Mouse (Mus musculus) embryonic facial prominence, embryonic 14.5 days (tissue): ENCODE results near the gene Snai3. TPM values are rescaled to one million over a fixed set of nuclear protein-coding genes. Genes with fewer than 3 reads are reported as not detected.

Source experiments
- ATAC-seq: fragments of 200-750 bp; cut with Nextera tagmentation; 2 replicates; pipeline ENCODE4 v1.8.0; 2017; ENCODE audit warnings: low read depth, moderate number of reproducible peaks, moderate TSS enrichment
- DNase-seq: peaks from one replicate; pipeline ENCODE4 v3.0.0-alpha.2; 2015; ENCODE audit warnings: low spot score
- H3K27ac ChIP-seq: fragments of 300-500 bp; sonication (generic); replicated peaks from 2 replicates; pipeline ENCODE4 v1.5.1; 2014; ENCODE audit warnings: low read depth, mild to moderate bottlenecking, low read length, moderate library complexity
- H3K27me3 ChIP-seq: fragments of 300-500 bp; sonication (generic); replicated peaks from 2 replicates; pipeline ENCODE4 v1.6.1; 2014; ENCODE audit warnings: low read length; ENCODE audit not compliant: control insufficient read depth, insufficient read depth
- H3K36me3 ChIP-seq: fragments of 300-500 bp; sonication (generic); 2 replicates; pipeline ENCODE4 v1.6.1; 2014; ENCODE audit warnings: low read length, mixed read lengths; ENCODE audit not compliant: control insufficient read depth, insufficient read depth
- H3K4me1 ChIP-seq: fragments of 300-500 bp; sonication (generic); 2 replicates; pipeline ENCODE4 v1.6.1; 2014; ENCODE audit warnings: antibody characterized with exemption, low read length; ENCODE audit not compliant: control insufficient read depth, insufficient read depth
- H3K4me2 ChIP-seq: fragments of 300-500 bp; sonication (generic); 2 replicates; pipeline ENCODE4 v1.6.1; 2014; ENCODE audit warnings: low read depth, mild to moderate bottlenecking, low read length, moderate library complexity, mixed read lengths
- H3K4me3 ChIP-seq: fragments of 300-500 bp; sonication (generic); 2 replicates; pipeline ENCODE4 v1.5.1; 2014; ENCODE audit warnings: low read depth, mild to moderate bottlenecking, low read length
- H3K9ac ChIP-seq: fragments of 300-500 bp; sonication (generic); 2 replicates; pipeline ENCODE4 v1.6.1; 2014; ENCODE audit warnings: low read depth, mild to moderate bottlenecking, low read length, moderate library complexity, mixed read lengths
- H3K9me3 ChIP-seq: fragments of 300-500 bp; sonication (generic); 2 replicates; pipeline ENCODE4 v1.6.1; 2016; ENCODE audit warnings: low read length; ENCODE audit not compliant: control insufficient read depth
- WGBS: fragments of 180-500 bp; shearing (Covaris S2); extraction: QIAGEN DNeasy Blood & Tissue Kit; methylation state at CpG from one replicate; pipeline ENCODE4 v1.1.7; 2014; 5-methylcytosine and 5-hydroxymethylcytosine counted together
- polyA plus RNA-seq: library from polyadenylated mRNA; unstranded; fragments of >200 nt; fragmentation: Nextera tagmentation; extraction: Ambion mirVana; gene quantifications from 2 replicates; pipeline ENCODE4 v1.2.1, GENCODE M21; 2014

Snai3 gene
- polyA plus RNA-seq, 1 experiment from 2014 or later, result 4.2 TPM

- no peaks in the 10 kb centered on the region for H3K9me3 ChIP-seq
- peak within 1 kb of the TSS; percentile 81 for H3K27ac ChIP-seq
- H3K36me3 ChIP-seq, result peaks cover 40% of the 10 kb centered on the region
- peak within 1 kb of the TSS; percentile 80 for H3K4me2 ChIP-seq
- no peaks in the 10 kb centered on the region for H3K27me3 ChIP-seq
- peak within 1 kb of the TSS; percentile 99 for H3K4me3 ChIP-seq
- peak within 1 kb of the TSS; percentile 94 for H3K9ac ChIP-seq
- 2% methylated on average over 30 of the region's 103 CpGs for WGBS
- ATAC-seq, result peak; percentile 94
- peak; percentile 91 for DNase-seq
- H3K4me1 ChIP-seq, result peaks cover 11% of the 10 kb centered on the region
Measured at GRCm38 (mm10) chr8:122475580-122476320, 15.2 kb upstream of the Snai3 start, which contains the start of the genes Rnf166 and Ctu2. Gene Rnf166, minus strand, starts transcription at chr8:122476064. Gene Ctu2, plus strand, starts transcription at chr8:122476143.

- Histone ChIP-seq H3K9me3 (no peaks in the 10 kb centered on the region), H3K27me3 (no peaks in the 10 kb centered on the region), H3K9ac (peak overlapping the region; percentile 94), H3K4me3 (peak overlapping the region; percentile 99), H3K27ac (peak overlapping the region; percentile 81; the same call in 1 of the 2 replicates), H3K4me2 (peak overlapping the region; percentile 72), H3K4me1 (peaks cover 11% of the 10 kb centered on the region), H3K36me3 (peaks cover 43% of the 10 kb centered on the region)
- DNase-seq (peak; percentile 50), ATAC-seq (no peak)
- WGBS, result 7% methylated on average over 14 of the region's 16 CpGs
Measured at GRCm38 (mm10) chr8:122474951-122475560, 14.5 kb upstream of the Snai3 start.

- Histone ChIP-seq H3K4me1 (peaks cover 11% of the 10 kb centered on the region), H3K9me3 (no peaks in the 10 kb centered on the region), H3K27me3 (no peaks in the 10 kb centered on the region), H3K9ac (no peak overlapping the region), H3K36me3 (peaks cover 34% of the 10 kb centered on the region), H3K4me2 (no peak overlapping the region), H3K4me3 (0 out of 2 replicates have a peak overlapping the region, but pooled peaks have one; percentile 99), H3K27ac (no peak overlapping the region)
- ATAC-seq (no peak), DNase-seq (no peak)
- WGBS, result 88% methylated on average over 8 of the region's 8 CpGs
Measured at GRCm38 (mm10) chr8:122473911-122474421, 13.4 kb upstream of the Snai3 start.

GRCm38 (mm10) chr8:122470691-122471090, 10.2 kb upstream of the Snai3 start:
- whole genome bisulfite sequencing, result 83% methylated on average over 5 of the region's 5 CpGs
- Histone ChIP-seq H3K4me1 (peaks cover 6% of the 10 kb centered on the region), H3K9me3 (no peaks in the 10 kb centered on the region), H3K36me3 (peaks cover 43% of the 10 kb centered on the region), H3K4me2 (no peak overlapping the region), H3K4me3 (no peak overlapping the region), H3K27ac (no peak overlapping the region), H3K9ac (no peak overlapping the region), H3K27me3 (no peaks in the 10 kb centered on the region)
- no peak for DNase-seq
- ATAC-seq, result no peak

DNA sequence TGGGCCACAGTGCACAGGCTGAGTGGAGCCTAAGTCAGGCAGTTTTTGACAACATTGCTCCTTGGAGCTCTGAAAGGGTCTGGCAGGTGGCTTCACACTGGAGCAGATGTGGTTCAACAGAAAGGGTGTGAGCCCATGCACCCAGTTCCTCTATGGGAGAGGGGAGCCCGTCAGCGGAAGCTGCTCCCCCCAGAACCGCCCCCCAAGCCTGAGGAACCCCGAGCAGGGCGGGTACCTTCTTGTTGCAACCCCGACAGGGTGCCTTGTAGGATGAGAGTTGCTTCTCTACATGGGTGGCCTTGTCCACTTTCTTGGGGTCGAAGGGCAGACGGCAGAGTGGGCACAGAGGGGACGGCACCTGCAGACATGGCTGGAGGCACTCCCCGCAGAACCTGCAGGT, 9.4 kb upstream of the Snai3 start:
- Histone ChIP-seq H3K9ac (no peak overlapping the region), H3K36me3 (peaks cover 50% of the 10 kb centered on the region), H3K27me3 (no peaks in the 10 kb centered on the region), H3K4me1 (peaks cover 5% of the 10 kb centered on the region), H3K4me3 (no peak overlapping the region), H3K27ac (no peak overlapping the region), H3K9me3 (no peaks in the 10 kb centered on the region), H3K4me2 (no peak overlapping the region)
- DNase-seq, result no peak
- WGBS, result 90% methylated on average over 10 of the region's 10 CpGs
- no peak for ATAC-seq

GRCm38 (mm10) chr8:122469407-122469806, 8.9 kb upstream of the Snai3 start:
- Histone ChIP-seq H3K4me3 (no peak overlapping the region), H3K36me3 (peaks cover 50% of the 10 kb centered on the region), H3K4me1 (no peaks in the 10 kb centered on the region), H3K27me3 (no peaks in the 10 kb centered on the region), H3K27ac (no peak overlapping the region), H3K9me3 (no peaks in the 10 kb centered on the region), H3K4me2 (no peak overlapping the region), H3K9ac (no peak overlapping the region)
- WGBS, result 71% methylated on average over 6 of the region's 6 CpGs
- DNase-seq (no peak), ATAC-seq (no peak)

DNA sequence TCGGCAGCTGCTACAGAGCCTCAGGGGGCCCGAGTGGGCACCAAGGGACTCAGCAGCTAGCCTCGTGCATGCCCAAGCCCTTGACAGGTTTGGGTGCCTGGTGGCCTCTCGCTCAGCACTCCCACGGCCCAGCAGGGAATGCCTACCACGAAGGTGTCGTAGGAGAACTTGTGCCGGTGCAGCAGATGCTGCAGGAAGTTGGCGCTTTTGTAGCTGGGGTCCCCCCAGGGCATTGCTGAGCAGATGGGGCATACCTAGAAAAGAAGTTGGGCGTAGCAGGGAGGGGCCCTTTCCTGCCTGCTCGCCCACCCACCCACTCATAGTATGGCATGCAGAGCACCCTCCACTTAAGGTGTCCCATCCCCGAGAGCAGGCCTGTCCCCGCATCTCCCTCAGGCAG, 7.3 kb upstream of the Snai3 start:
- ATAC-seq (no peak), DNase-seq (no peak)
- no peak overlapping the region for H3K4me2 ChIP-seq
- no peak overlapping the region for H3K27ac ChIP-seq
- H3K4me3 ChIP-seq, result no peak overlapping the region
- no peaks in the 10 kb centered on the region for H3K9me3 ChIP-seq
- no peaks in the 10 kb centered on the region; the same call in 1 of the 2 replicates for H3K4me1 ChIP-seq
- no peaks in the 10 kb centered on the region for H3K27me3 ChIP-seq
- H3K9ac ChIP-seq, result no peak overlapping the region
- WGBS, result 94% methylated on average over 13 of the region's 13 CpGs
- peaks cover 39% of the 10 kb centered on the region for H3K36me3 ChIP-seq

- Histone ChIP-seq H3K4me2 (no peak overlapping the region), H3K4me3 (no peak overlapping the region), H3K27me3 (peaks cover 18% of the 10 kb centered on the region), H3K36me3 (peaks cover 33% of the 10 kb centered on the region), H3K4me1 (peaks cover 5% of the 10 kb centered on the region; the same call in 1 of the 2 replicates), H3K27ac (no peak overlapping the region), H3K9me3 (no peaks in the 10 kb centered on the region), H3K9ac (no peak overlapping the region)
- DNase-seq (no peak), ATAC-seq (no peak)
- WGBS, result 51% methylated on average over 7 of the region's 7 CpGs
Measured at GRCm38 (mm10) chr8:122464985-122465384, 4.5 kb upstream of the Snai3 start.
